Mouse (Mus musculus): ENCODE data around the gene Amigo2. TPM values are rescaled to one million over a fixed set of nuclear protein-coding genes. Genes with fewer than 3 reads are reported as not detected.

The Amigo2 gene
- 4.7 and 6.5 TPM in 2 replicates for polyA plus RNA-seq (2015; fragmentation: Nextera tagmentation; extraction: Ambion mirVana)

GRCm38 (mm10) chr15:97246911-97247790 lies at the start of gene Amigo2, which contains the start of gene Pced1b:
Gene Amigo2, minus strand, starts transcription at chr15:97247287.
Gene Pced1b, plus strand, starts transcription at chr15:97247107.
- peak within 1 kb of the TSS; percentile 73 for H3K27ac ChIP-seq (replicated peaks)
- ATAC-seq (replicated peaks): peak; percentile 95
- peaks cover 13% of the 10 kb centered on the region for H3K27me3 ChIP-seq
- no peaks in the 10 kb centered on the region for H3K36me3 ChIP-seq
- peak within 1 kb of the TSS; percentile 85 for H3K9ac ChIP-seq (replicated peaks)
- H3K4me2 ChIP-seq (replicated peaks): peak within 1 kb of the TSS; percentile 94
- WGBS: under 1% methylated on average over 77 of the region's 125 CpGs
- H3K4me1 ChIP-seq: peaks cover 8% of the 10 kb centered on the region
- H3K4me3 ChIP-seq: peak within 1 kb of the TSS; percentile 90
- no peaks in the 10 kb centered on the region for H3K9me3 ChIP-seq

DNA sequence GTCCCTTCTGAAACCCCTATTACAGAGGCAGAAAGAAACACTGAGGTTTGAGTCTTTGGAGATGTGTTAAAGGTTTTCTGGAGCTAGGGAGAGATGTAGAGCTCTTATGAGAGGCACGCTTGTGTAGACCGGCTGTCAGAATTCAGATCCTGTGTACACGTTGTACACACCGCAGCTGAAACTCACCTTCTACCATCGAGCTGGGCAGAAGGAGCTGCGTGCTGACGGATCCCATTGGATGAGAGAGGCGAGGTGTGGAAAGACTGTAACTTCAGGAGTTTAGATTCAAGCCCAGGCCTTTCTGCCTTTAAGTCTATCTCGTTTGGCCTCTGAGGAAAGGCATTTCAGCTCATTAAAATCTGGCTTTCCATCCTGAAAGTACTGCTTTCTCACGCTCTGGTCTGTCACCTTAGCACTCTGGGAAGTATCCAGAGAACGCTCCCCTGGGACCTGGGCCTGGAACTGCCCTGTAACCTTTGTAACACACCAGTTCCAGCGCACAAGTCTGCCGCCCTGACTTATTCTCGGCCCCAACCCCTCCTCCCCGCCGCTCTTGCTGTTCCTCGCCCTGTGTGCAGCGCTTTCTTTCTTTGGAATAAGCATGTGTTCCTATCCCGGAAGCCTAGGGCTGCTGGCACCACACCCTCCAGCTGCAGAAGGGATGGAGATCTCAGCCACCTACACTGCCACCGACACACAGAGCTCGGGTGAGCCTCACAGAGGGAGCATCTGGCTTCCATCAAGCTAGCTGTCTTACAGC lies 44.4 kb upstream of the Amigo2 start:
- ATAC-seq (replicated peaks): no peak
- Histone ChIP-seq H3K9ac (replicated peaks) (no peak overlapping the region), H3K4me1 (no peaks in the 10 kb centered on the region), H3K27ac (replicated peaks) (no peak overlapping the region), H3K4me3 (no peak overlapping the region), H3K36me3 (no peaks in the 10 kb centered on the region), H3K4me2 (replicated peaks) (no peak overlapping the region), H3K9me3 (no peaks in the 10 kb centered on the region), H3K27me3 (no peaks in the 10 kb centered on the region)
- 82% methylated on average over 21 of the region's 21 CpGs for whole genome bisulfite sequencing

- WGBS: 89% methylated on average over 6 of the region's 6 CpGs
- Histone ChIP-seq H3K4me2 (replicated peaks) (no peak overlapping the region), H3K9me3 (no peaks in the 10 kb centered on the region), H3K9ac (replicated peaks) (no peak overlapping the region), H3K4me1 (no peaks in the 10 kb centered on the region), H3K4me3 (no peak overlapping the region), H3K27ac (replicated peaks) (no peak overlapping the region), H3K36me3 (no peaks in the 10 kb centered on the region), H3K27me3 (no peaks in the 10 kb centered on the region)
- no peak for ATAC-seq (replicated peaks)
These were observed 43.3 kb upstream of the Amigo2 start for GRCm38 (mm10) chr15:97290351-97290750.

- no peaks in the 10 kb centered on the region for H3K27me3 ChIP-seq
- no peak overlapping the region for H3K4me2 ChIP-seq (replicated peaks)
- ATAC-seq (replicated peaks): no peak
- no peak overlapping the region for H3K27ac ChIP-seq (replicated peaks)
- no peaks in the 10 kb centered on the region for H3K36me3 ChIP-seq
- H3K4me1 ChIP-seq: no peaks in the 10 kb centered on the region
- H3K4me3 ChIP-seq: no peak overlapping the region
- no peaks in the 10 kb centered on the region for H3K9me3 ChIP-seq
- 95% methylated on average over 4 of the region's 4 CpGs for WGBS
- H3K9ac ChIP-seq (replicated peaks): no peak overlapping the region
These were observed 42.1 kb upstream of the Amigo2 start for GRCm38 (mm10) chr15:97289176-97289575.

- ATAC-seq (replicated peaks): no peak
- Histone ChIP-seq H3K4me2 (replicated peaks) (no peak overlapping the region), H3K9me3 (no peaks in the 10 kb centered on the region), H3K4me1 (no peaks in the 10 kb centered on the region), H3K27me3 (no peaks in the 10 kb centered on the region), H3K27ac (replicated peaks) (no peak overlapping the region), H3K36me3 (no peaks in the 10 kb centered on the region), H3K4me3 (no peak overlapping the region), H3K9ac (replicated peaks) (no peak overlapping the region)
- WGBS: 84% methylated on average over 13 of the region's 13 CpGs
These were observed 41.6 kb upstream of the Amigo2 start for GRCm38 (mm10) chr15:97288690-97289089.

DNA sequence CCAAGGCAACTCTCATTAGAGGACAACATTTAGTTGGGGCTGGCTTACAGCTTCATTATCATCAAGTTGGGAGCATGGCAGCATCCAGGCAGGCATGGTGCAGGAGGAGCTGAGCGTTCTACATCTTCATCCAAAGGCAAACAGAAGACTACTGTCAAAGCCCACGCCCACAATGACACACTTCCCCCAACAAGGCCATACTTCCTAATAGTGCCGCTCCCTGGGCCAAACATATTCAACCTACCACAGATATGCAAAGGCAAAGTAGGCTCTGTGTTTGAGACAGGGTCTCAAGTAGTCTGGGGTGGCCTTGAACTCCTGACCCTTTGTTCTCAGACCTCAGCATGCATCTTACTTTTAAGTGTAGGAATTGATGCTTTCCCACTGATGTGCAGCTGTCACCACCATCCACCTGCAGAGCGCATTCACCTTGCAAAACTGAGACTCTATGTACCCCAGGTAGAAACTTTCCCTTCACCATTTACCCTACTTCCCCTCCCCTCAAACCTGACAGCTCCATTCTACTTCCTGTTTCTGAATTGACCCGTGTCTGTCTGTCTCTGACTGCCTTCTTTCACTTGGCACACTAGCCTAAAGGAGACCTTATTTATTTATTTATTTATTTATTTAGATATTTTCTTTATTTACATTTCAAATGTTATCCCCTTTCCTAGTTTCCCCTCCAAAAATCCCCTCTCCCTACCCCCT lies 40.5 kb upstream of the Amigo2 start:
- H3K9me3 ChIP-seq: no peaks in the 10 kb centered on the region

GRCm38 (mm10) chr15:97286731-97287130 lies 39.6 kb upstream of the Amigo2 start:
- Histone ChIP-seq H3K9me3 (no peaks in the 10 kb centered on the region), H3K4me1 (no peaks in the 10 kb centered on the region), H3K9ac (replicated peaks) (no peak overlapping the region), H3K27me3 (no peaks in the 10 kb centered on the region), H3K4me3 (no peak overlapping the region), H3K4me2 (replicated peaks) (no peak overlapping the region), H3K36me3 (no peaks in the 10 kb centered on the region), H3K27ac (replicated peaks) (no peak overlapping the region)
- 89% methylated on average over 10 of the region's 10 CpGs for WGBS
- ATAC-seq (replicated peaks): no peak

More for the DNA sequence above, 40.5 kb upstream of the Amigo2 start:
- no peak overlapping the region for H3K4me2 ChIP-seq (replicated peaks)
- H3K27me3 ChIP-seq: no peaks in the 10 kb centered on the region
- no peak overlapping the region for H3K27ac ChIP-seq (replicated peaks)
- no peaks in the 10 kb centered on the region for H3K36me3 ChIP-seq
- no peak overlapping the region for H3K4me3 ChIP-seq
- WGBS: 89% methylated on average over 5 of the region's 5 CpGs
- H3K4me1 ChIP-seq: no peaks in the 10 kb centered on the region
- no peak for ATAC-seq (replicated peaks)
- H3K9ac ChIP-seq (replicated peaks): no peak overlapping the region

DNA sequence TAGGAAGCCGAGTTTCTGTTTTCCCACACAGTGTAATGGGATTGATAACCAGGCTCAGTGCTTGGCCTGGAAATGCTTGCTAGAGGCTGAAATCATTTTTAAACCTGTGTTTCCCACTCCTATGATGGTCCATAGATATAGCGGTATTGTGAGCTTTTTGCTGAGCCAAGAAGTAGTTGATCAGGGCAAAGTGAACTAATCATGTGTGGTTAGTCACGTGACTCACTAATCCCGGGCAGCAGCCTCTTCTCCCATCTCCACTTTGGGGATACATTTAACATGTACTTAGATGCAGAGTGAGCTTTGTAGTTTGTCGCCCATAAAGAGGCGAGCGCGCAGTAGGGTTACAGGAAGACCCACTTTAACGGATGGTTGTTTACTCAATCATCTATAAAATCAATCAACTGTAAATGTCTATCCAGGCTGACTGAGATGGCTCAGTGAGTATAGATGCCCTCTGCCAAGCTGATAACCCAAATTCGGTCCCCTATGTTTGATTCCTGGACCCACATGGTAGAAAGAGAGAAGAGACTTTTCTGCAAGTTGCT lies 38.7 kb upstream of the Amigo2 start:
- no peak overlapping the region for H3K4me2 ChIP-seq (replicated peaks)
- no peak overlapping the region for H3K27ac ChIP-seq (replicated peaks)
- H3K4me1 ChIP-seq: no peaks in the 10 kb centered on the region
- ATAC-seq (replicated peaks): no peak
- no peaks in the 10 kb centered on the region for H3K27me3 ChIP-seq
- H3K9ac ChIP-seq (replicated peaks): no peak overlapping the region
- WGBS: 93% methylated on average over 10 of the region's 10 CpGs
- H3K36me3 ChIP-seq: no peaks in the 10 kb centered on the region
- no peak overlapping the region for H3K4me3 ChIP-seq
- H3K9me3 ChIP-seq: no peaks in the 10 kb centered on the region

- H3K4me1 ChIP-seq: no peaks in the 10 kb centered on the region
- WGBS: 80% methylated on average over 5 of the region's 5 CpGs
- no peak overlapping the region for H3K9ac ChIP-seq (replicated peaks)
- H3K36me3 ChIP-seq: no peaks in the 10 kb centered on the region
- no peak for ATAC-seq (replicated peaks)
- H3K4me3 ChIP-seq: no peak overlapping the region
- no peaks in the 10 kb centered on the region for H3K27me3 ChIP-seq
- no peaks in the 10 kb centered on the region for H3K9me3 ChIP-seq
- H3K4me2 ChIP-seq (replicated peaks): no peak overlapping the region
- no peak overlapping the region for H3K27ac ChIP-seq (replicated peaks)
These were observed 37.1 kb upstream of the Amigo2 start for GRCm38 (mm10) chr15:97284201-97284600.

- H3K27me3 ChIP-seq: no peaks in the 10 kb centered on the region
- H3K9me3 ChIP-seq: no peaks in the 10 kb centered on the region
- no peak overlapping the region for H3K4me2 ChIP-seq (replicated peaks)
- H3K27ac ChIP-seq (replicated peaks): 0 out of 2 replicates have a peak overlapping the region, but pooled peaks have one; percentile 11
- H3K4me1 ChIP-seq: no peaks in the 10 kb centered on the region
- no peak overlapping the region for H3K4me3 ChIP-seq
- 72% methylated on average over 6 of the region's 6 CpGs for WGBS
- ATAC-seq (replicated peaks): 0 out of 2 replicates have a peak, but pooled peaks have one; percentile 13
- no peak overlapping the region for H3K9ac ChIP-seq (replicated peaks)
- no peaks in the 10 kb centered on the region for H3K36me3 ChIP-seq
These were observed 35.4 kb upstream of the Amigo2 start for GRCm38 (mm10) chr15:97282572-97282881.

DNA sequence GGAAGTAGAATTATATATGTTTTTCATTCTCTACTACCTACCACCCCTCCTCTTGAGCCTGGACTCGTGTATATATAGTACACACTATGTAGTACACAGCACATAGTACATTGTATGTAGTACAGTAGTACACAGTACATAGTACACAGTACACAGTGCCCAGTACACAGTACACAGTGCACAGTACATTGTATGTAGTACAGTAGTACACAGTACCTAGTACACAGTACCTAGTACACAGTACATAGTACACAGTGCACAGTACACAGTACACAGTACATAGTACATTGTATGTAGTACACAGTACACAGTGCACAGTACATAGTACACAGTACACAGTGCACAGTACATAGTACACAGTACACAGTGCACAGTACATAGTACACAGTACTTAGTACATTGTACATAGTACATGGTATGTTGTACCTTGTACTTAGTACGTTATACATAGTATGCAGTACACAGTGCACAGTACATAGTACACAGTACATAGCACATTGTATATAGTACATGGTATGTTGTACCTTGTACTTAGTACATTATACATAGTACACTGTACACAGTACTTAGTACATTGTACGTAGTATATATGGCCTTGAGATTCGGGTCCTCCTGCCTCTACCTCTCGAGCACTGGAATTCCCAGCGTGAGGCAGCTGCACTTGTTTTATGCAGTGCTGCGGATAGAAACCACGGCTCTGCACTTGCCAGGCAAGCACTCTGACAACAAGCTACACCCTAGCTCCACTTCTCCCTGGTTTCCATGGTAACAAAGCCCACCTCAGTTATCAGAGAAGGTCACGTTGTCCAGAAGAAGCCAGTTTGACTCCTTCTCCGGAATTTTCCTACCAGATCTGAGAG lies 34.9 kb upstream of the Amigo2 start:
- H3K27ac ChIP-seq (replicated peaks): 0 out of 2 replicates have a peak overlapping the region, but pooled peaks have one; percentile 11
- WGBS: 62% methylated on average over 10 of the region's 10 CpGs
- H3K4me3 ChIP-seq: no peak overlapping the region
- no peaks in the 10 kb centered on the region for H3K9me3 ChIP-seq
- no peak overlapping the region for H3K9ac ChIP-seq (replicated peaks)
- peaks cover under 1% of the 10 kb centered on the region for H3K4me1 ChIP-seq
- H3K27me3 ChIP-seq: no peaks in the 10 kb centered on the region
- no peak overlapping the region for H3K4me2 ChIP-seq (replicated peaks)
- peak; percentile 35; the same call in 1 of the 2 replicates for ATAC-seq (replicated peaks)
- H3K36me3 ChIP-seq: no peaks in the 10 kb centered on the region
